Mouse (Mus musculus): ENCODE results near the gene Gcnt2. TPM values are rescaled to one million over a fixed set of nuclear protein-coding genes. Genes with fewer than 3 reads are reported as not detected.

The Gcnt2 gene
- polyA plus RNA-seq, 1 experiment, result 5.3 TPM

DNA sequence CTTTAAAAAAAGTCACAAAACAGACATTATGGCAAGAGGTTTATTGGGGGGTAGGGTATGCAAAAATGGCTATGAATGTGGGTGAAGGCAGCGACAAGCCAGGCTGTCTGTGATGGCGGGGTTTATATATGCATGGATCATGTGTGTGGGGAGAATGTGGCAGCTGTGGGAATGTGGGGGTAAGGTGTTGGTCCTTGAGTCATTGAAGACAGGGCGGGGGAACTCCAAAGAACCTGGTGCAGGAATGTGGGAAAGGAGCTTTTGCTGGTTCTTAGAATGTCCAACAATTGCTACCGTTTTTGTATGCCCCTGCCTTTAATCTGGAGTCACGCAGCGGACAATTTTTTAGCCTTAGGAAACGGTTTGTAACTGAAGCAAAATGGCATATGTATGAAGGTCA lies 44.5 kb downstream of the Gcnt2 start:
- no peak overlapping the region for H3K4me2 ChIP-seq (ENCODE audit: low read depth)
- TF ChIP-seq MYOG (IDR thresholded peaks at IDR 0.05; ENCODE audit: control insufficient read depth in 1 of 3, insufficient read depth in 1 of 3, insufficient read length in 2 of 3, low read depth in 2 of 3) (no peak), MAX (IDR thresholded peaks at IDR 0.05; ENCODE audit: low read depth) (no peak), USF1 (IDR thresholded peaks at IDR 0.05; ENCODE audit: low read depth) (no peak), CEBPB (IDR thresholded peaks at IDR 0.05; ENCODE audit: insufficient read depth, poor library complexity, severe bottlenecking) (no peak)
- no peaks in the 10 kb centered on the region for H3K27me3 ChIP-seq (ENCODE audit: control insufficient read depth, insufficient read depth, insufficient read length)
- H3ac ChIP-seq (ENCODE audit: control insufficient read depth, insufficient read length), result no peak overlapping the region
- H3K4me3 ChIP-seq, result no peak overlapping the region
- H3K36me3 ChIP-seq (ENCODE audit: control insufficient read depth, insufficient read depth), result no peaks in the 10 kb centered on the region
- no peaks in the 10 kb centered on the region for H3K79me2 ChIP-seq (ENCODE audit: control insufficient read depth, insufficient read depth)

DNA sequence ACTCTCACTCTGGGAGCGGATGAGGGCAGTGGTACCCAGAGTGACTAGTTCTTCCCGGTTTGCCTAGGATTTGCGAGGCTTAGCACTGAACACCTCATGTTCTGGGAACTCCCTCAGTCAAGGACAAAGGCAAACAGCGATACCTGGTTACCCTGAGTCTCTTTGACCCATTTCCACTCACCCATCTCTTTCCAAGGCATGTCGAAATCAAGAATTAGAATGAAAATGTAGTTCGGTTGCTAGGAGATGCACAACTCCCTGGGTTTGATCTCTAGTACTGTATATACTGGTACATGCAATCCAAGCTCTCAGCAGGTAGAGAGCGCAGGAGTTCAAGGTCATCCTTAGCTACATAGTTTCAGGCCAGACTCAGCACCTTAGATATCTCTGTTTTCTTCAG lies 47.0 kb downstream of the Gcnt2 start:
- no peak overlapping the region for H3ac ChIP-seq (ENCODE audit: control insufficient read depth, insufficient read length)
- H3K36me3 ChIP-seq (ENCODE audit: control insufficient read depth, insufficient read depth), result no peaks in the 10 kb centered on the region
- H3K4me2 ChIP-seq (ENCODE audit: low read depth), result no peak overlapping the region
- no peaks in the 10 kb centered on the region for H3K27me3 ChIP-seq (ENCODE audit: control insufficient read depth, insufficient read depth, insufficient read length)
- H3K79me2 ChIP-seq (ENCODE audit: control insufficient read depth, insufficient read depth), result no peaks in the 10 kb centered on the region
- no peak for TF ChIP-seq MYOD1 (IDR thresholded peaks at IDR 0.05; ENCODE audit: control insufficient read depth in 1 of 3, insufficient read length in 2 of 3, low read depth in 2 of 3)
- no peak for TF ChIP-seq REST (IDR thresholded peaks at IDR 0.05; ENCODE audit: insufficient read depth, insufficient read length)
- no peak for TF ChIP-seq SRF (IDR thresholded peaks at IDR 0.05; ENCODE audit: control insufficient read depth, insufficient read length, low read depth)
- no peak for TF ChIP-seq TCF12 (IDR thresholded peaks at IDR 0.05; ENCODE audit: insufficient read depth, poor library complexity, severe bottlenecking)
- TF ChIP-seq POLR2A (IDR thresholded peaks at IDR 0.05; ENCODE audit: insufficient read length, low read depth), result no peak
- TF ChIP-seq MAX (IDR thresholded peaks at IDR 0.05; ENCODE audit: low read depth), result no peak
- TF ChIP-seq CEBPB (IDR thresholded peaks at IDR 0.05; ENCODE audit: insufficient read depth, poor library complexity, severe bottlenecking), result no peak
- no peak for TF ChIP-seq TCF3 (IDR thresholded peaks at IDR 0.05; ENCODE audit: insufficient read length, low read depth)
- H3K4me3 ChIP-seq, result no peak overlapping the region

DNA sequence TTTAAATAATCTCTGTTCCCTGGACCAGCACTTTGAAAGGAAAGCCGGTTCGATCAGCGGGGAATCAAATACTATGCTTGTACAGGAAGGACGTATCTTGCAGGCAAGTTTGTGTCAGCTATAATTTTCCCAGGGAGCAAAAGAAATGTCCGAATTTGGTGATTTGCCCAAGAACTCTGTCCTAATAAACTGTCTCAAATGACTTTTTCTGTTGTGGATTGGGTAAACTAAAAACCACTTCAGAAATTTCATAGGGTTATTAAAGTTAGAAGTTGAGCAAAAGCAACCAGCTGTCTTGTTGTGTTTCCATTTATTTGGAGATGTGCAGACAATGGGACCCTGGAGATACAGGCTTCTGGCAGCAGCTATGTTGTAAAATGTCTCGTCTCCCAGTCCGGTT lies 47.7 kb downstream of the Gcnt2 start:
- Histone ChIP-seq H3K79me2 (ENCODE audit: control insufficient read depth, insufficient read depth) (no peaks in the 10 kb centered on the region), H3K4me3 (no peak overlapping the region), H3ac (ENCODE audit: control insufficient read depth, insufficient read length) (no peak overlapping the region), H3K27me3 (ENCODE audit: control insufficient read depth, insufficient read depth, insufficient read length) (no peaks in the 10 kb centered on the region), H3K36me3 (ENCODE audit: control insufficient read depth, insufficient read depth) (no peaks in the 10 kb centered on the region), H3K4me2 (ENCODE audit: low read depth) (no peak overlapping the region)
- TF ChIP-seq SRF (IDR thresholded peaks at IDR 0.05; ENCODE audit: control insufficient read depth, insufficient read length, low read depth) (no peak), MYOD1 (IDR thresholded peaks at IDR 0.05; ENCODE audit: control insufficient read depth in 1 of 3, insufficient read length in 2 of 3, low read depth in 2 of 3) (no peak)

GRCm38 (mm10) chr13:40908044-40908443 lies 48.5 kb downstream of the Gcnt2 start:
- no peaks in the 10 kb centered on the region for H3K27me3 ChIP-seq (ENCODE audit: control insufficient read depth, insufficient read depth, insufficient read length)
- H3K4me3 ChIP-seq, result no peak overlapping the region
- TF ChIP-seq E2F4 (IDR thresholded peaks at IDR 0.05; ENCODE audit: insufficient read depth), result no peak
- no peak for TF ChIP-seq POLR2AphosphoS2 (IDR thresholded peaks at IDR 0.05; ENCODE audit: insufficient read length, low read depth)
- no peak for TF ChIP-seq MYOG (IDR thresholded peaks at IDR 0.05; ENCODE audit: control insufficient read depth in 1 of 3, insufficient read depth in 1 of 3, insufficient read length in 2 of 3, low read depth in 2 of 3)
- no peak for TF ChIP-seq TCF3 (IDR thresholded peaks at IDR 0.05; ENCODE audit: insufficient read length, low read depth)
- no peak for TF ChIP-seq REST (IDR thresholded peaks at IDR 0.05; ENCODE audit: insufficient read depth, insufficient read length)
- no peak for TF ChIP-seq TCF12 (IDR thresholded peaks at IDR 0.05; ENCODE audit: insufficient read depth, poor library complexity, severe bottlenecking)
- no peak for TF ChIP-seq USF1 (IDR thresholded peaks at IDR 0.05; ENCODE audit: low read depth)
- H3K79me2 ChIP-seq (ENCODE audit: control insufficient read depth, insufficient read depth), result no peaks in the 10 kb centered on the region
- H3K4me2 ChIP-seq (ENCODE audit: low read depth), result no peak overlapping the region
- H3ac ChIP-seq (ENCODE audit: control insufficient read depth, insufficient read length), result no peak overlapping the region
- no peaks in the 10 kb centered on the region for H3K36me3 ChIP-seq (ENCODE audit: control insufficient read depth, insufficient read depth)

- Histone ChIP-seq H3K79me2 (ENCODE audit: control insufficient read depth, insufficient read depth) (no peaks in the 10 kb centered on the region), H3K4me3 (no peak overlapping the region), H3K36me3 (ENCODE audit: control insufficient read depth, insufficient read depth) (no peaks in the 10 kb centered on the region), H3K27me3 (ENCODE audit: control insufficient read depth, insufficient read depth, insufficient read length) (no peaks in the 10 kb centered on the region), H3K4me2 (ENCODE audit: low read depth) (no peak overlapping the region), H3ac (ENCODE audit: control insufficient read depth, insufficient read length) (no peak overlapping the region)
- TF ChIP-seq TCF12 (IDR thresholded peaks at IDR 0.05; ENCODE audit: insufficient read depth, poor library complexity, severe bottlenecking) (no peak), TCF3 (IDR thresholded peaks at IDR 0.05; ENCODE audit: insufficient read length, low read depth) (no peak), E2F4 (IDR thresholded peaks at IDR 0.05; ENCODE audit: insufficient read depth) (no peak), POLR2A (IDR thresholded peaks at IDR 0.05; ENCODE audit: insufficient read length, low read depth) (no peak), POLR2AphosphoS2 (IDR thresholded peaks at IDR 0.05; ENCODE audit: insufficient read length, low read depth) (no peak), SRF (IDR thresholded peaks at IDR 0.05; ENCODE audit: control insufficient read depth, insufficient read length, low read depth) (no peak), MAX (IDR thresholded peaks at IDR 0.05; ENCODE audit: low read depth) (no peak), REST (IDR thresholded peaks at IDR 0.05; ENCODE audit: insufficient read depth, insufficient read length) (no peak), MYOD1 (IDR thresholded peaks at IDR 0.05; ENCODE audit: control insufficient read depth in 1 of 3, insufficient read length in 2 of 3, low read depth in 2 of 3) (no peak)
These were observed 49.5 kb downstream of the Gcnt2 start for GRCm38 (mm10) chr13:40909060-40909459.

DNA sequence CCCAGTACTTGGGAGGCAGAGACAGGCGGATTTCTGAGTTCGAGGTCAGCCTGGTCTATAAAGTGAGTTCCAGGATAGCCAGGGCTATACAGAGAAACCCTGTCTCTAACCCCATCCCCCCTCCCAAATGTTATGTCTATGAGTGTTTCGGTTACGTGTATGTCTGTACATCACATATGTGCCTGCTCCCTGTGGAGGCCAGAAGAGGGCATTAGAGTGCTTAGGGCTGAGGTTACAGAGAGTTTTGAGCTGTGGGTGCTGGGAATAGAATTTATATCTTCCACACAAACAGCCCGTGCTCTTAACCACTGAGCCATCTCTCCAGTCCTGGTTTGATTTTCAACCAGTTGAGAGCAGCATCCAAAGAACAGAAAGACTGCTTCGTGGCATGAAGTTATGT lies 50.5 kb downstream of the Gcnt2 start:
- TF ChIP-seq MAX (IDR thresholded peaks at IDR 0.05; ENCODE audit: low read depth) (no peak), E2F4 (IDR thresholded peaks at IDR 0.05; ENCODE audit: insufficient read depth) (no peak), POLR2AphosphoS2 (IDR thresholded peaks at IDR 0.05; ENCODE audit: insufficient read length, low read depth) (no peak), CEBPB (IDR thresholded peaks at IDR 0.05; ENCODE audit: insufficient read depth, poor library complexity, severe bottlenecking) (no peak), REST (IDR thresholded peaks at IDR 0.05; ENCODE audit: insufficient read depth, insufficient read length) (no peak), TCF12 (IDR thresholded peaks at IDR 0.05; ENCODE audit: insufficient read depth, poor library complexity, severe bottlenecking) (no peak), TCF3 (IDR thresholded peaks at IDR 0.05; ENCODE audit: insufficient read length, low read depth) (no peak), POLR2A (IDR thresholded peaks at IDR 0.05; ENCODE audit: insufficient read length, low read depth) (no peak), MYOD1 (IDR thresholded peaks at IDR 0.05; ENCODE audit: control insufficient read depth in 1 of 3, insufficient read length in 2 of 3, low read depth in 2 of 3) (no peak), SRF (IDR thresholded peaks at IDR 0.05; ENCODE audit: control insufficient read depth, insufficient read length, low read depth) (no peak), MYOG (IDR thresholded peaks at IDR 0.05; ENCODE audit: control insufficient read depth in 1 of 3, insufficient read depth in 1 of 3, insufficient read length in 2 of 3, low read depth in 2 of 3) (no peak), USF1 (IDR thresholded peaks at IDR 0.05; ENCODE audit: low read depth) (no peak)
- Histone ChIP-seq H3K79me2 (ENCODE audit: control insufficient read depth, insufficient read depth) (no peaks in the 10 kb centered on the region), H3K27me3 (ENCODE audit: control insufficient read depth, insufficient read depth, insufficient read length) (no peaks in the 10 kb centered on the region), H3K36me3 (ENCODE audit: control insufficient read depth, insufficient read depth) (no peaks in the 10 kb centered on the region), H3ac (ENCODE audit: control insufficient read depth, insufficient read length) (no peak overlapping the region), H3K4me2 (ENCODE audit: low read depth) (no peak overlapping the region), H3K4me3 (no peak overlapping the region)

Data from myocyte (in vitro differentiated cells).